Mouse (Mus musculus) lung, embryonic 14.5 days (tissue): ENCODE results near the gene Htr1b. TPM values are rescaled to one million over a fixed set of nuclear protein-coding genes. Genes with fewer than 3 reads are reported as not detected.

ENCODE experiments used
- ATAC-seq: fragments of 200-750 bp; cut with Nextera tagmentation; 2 replicates; pipeline ENCODE4 v1.8.0; 2017; ENCODE audit warnings: mild to moderate bottlenecking, moderate TSS enrichment, moderate library complexity; ENCODE audit not compliant: insufficient read depth
- DNase-seq: peaks from one replicate; pipeline ENCODE4 v3.0.0-alpha.2; 2015
- H3K27ac ChIP-seq: fragments of 300-500 bp; sonication (generic); 2 replicates; pipeline ENCODE4 v1.5.1; 2014; ENCODE audit warnings: low read depth, mild to moderate bottlenecking, moderate library complexity
- H3K27me3 ChIP-seq: fragments of 300-500 bp; sonication (generic); 2 replicates; pipeline ENCODE4 v1.6.1; 2014; ENCODE audit warnings: low read length, control low read depth; ENCODE audit not compliant: insufficient read depth
- H3K36me3 ChIP-seq: fragments of 300-500 bp; sonication (generic); 2 replicates; pipeline ENCODE4 v1.6.1; 2014; ENCODE audit warnings: control low read depth; ENCODE audit not compliant: insufficient read depth
- H3K4me1 ChIP-seq: fragments of 300-500 bp; sonication (generic); 2 replicates; pipeline ENCODE4 v1.6.1; 2014; ENCODE audit warnings: antibody characterized with exemption, control low read depth; ENCODE audit not compliant: insufficient read depth
- H3K4me2 ChIP-seq: fragments of 300-500 bp; sonication (generic); 2 replicates; pipeline ENCODE4 v1.6.1; 2014; ENCODE audit warnings: mild to moderate bottlenecking
- H3K4me3 ChIP-seq: fragments of 300-500 bp; sonication (generic); 2 replicates; pipeline ENCODE4 v1.5.1; 2014; ENCODE audit warnings: low read depth, low read length
- H3K9ac ChIP-seq: fragments of 300-500 bp; sonication (generic); 2 replicates; pipeline ENCODE4 v1.6.1; 2014
- H3K9me3 ChIP-seq: fragments of 300-500 bp; sonication (generic); 2 replicates; pipeline ENCODE4 v1.6.1; 2016; ENCODE audit warnings: low read depth, low read length, control low read depth
- CTCF ChIP-seq: IDR thresholded peaks from 2 replicates; pipeline ENCODE4 v1.5.1; 2016; ENCODE audit warnings: antibody characterized with exemption, low read depth
- WGBS: fragments of 180-500 bp; shearing (Covaris S2); extraction: QIAGEN DNeasy Blood & Tissue Kit; methylation state at CpG from one replicate; pipeline ENCODE4 v1.1.7; 2014; 5-methylcytosine and 5-hydroxymethylcytosine counted together
- polyA plus RNA-seq: library from polyadenylated mRNA; unstranded; fragments of >200 nt; fragmentation: Nextera tagmentation; extraction: Ambion mirVana; gene quantifications from 2 replicates; pipeline ENCODE4 v1.2.1, GENCODE M21; 2014

Htr1b gene
- polyA plus RNA-seq, 1 experiment from 2014 or later = 0.16 TPM

GRCm38 (mm10) chr9:81631581-81632091 is 2.0 kb downstream of the Htr1b start:
- no peaks in the 10 kb centered on the region for H3K9me3 ChIP-seq
- no peak overlapping the region for H3K27ac ChIP-seq
- TF ChIP-seq CTCF = peak; percentile 40
- H3K27me3 ChIP-seq = peaks cover 29% of the 10 kb centered on the region
- peak overlapping the region; percentile 52; the same call in 1 of the 2 replicates for H3K9ac ChIP-seq
- no peak; the same call in 1 of the 2 replicates for ATAC-seq
- peak; percentile 62 for DNase-seq
- peak overlapping the region; percentile 60 for H3K4me3 ChIP-seq
- H3K36me3 ChIP-seq = no peaks in the 10 kb centered on the region
- 4% methylated on average over 27 of the region's 27 CpGs for WGBS
- H3K4me2 ChIP-seq = peak overlapping the region; percentile 100
- no peaks in the 10 kb centered on the region; the same call in 1 of the 2 replicates for H3K4me1 ChIP-seq

DNA sequence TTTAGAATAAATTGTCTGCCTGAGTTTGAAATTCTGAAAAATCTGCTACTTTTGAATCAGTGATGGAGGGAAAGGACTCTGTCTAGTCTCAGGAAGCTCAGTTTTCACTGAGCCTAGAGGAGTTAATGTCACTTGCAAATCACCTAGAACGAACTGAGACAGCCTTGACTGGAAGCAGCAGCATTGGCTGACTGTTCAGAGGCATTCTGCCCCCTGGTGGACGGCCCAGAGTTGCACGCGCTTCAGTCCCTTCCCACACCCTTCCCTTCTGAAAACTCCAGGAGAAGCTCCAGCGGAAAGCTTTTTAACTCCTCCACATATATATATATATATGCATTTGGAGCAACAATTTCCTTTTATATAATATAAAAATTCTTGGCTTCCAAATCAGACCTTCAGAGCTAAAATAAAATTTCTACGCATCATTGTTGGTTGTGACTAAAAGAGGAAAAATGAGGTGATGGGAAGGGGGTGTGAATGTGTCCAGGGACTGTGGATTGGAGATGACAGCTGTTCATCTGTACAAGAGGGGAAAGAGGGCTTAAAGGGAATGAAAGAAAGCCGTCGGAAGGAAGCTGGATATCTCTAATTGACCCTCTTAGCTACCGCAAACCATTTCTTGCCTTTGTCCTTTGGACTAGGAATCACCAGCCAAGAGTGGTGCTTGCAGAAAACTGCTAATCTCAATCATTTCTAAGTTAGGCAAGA is 6.6 kb downstream of the Htr1b start:
- TF ChIP-seq CTCF = peak; percentile 89
- WGBS = 21% methylated on average over 9 of the region's 9 CpGs
- H3K27ac ChIP-seq = no peak overlapping the region
- H3K4me3 ChIP-seq = no peak overlapping the region
- ATAC-seq (peak; percentile 79; the same call in 1 of the 2 replicates), DNase-seq (peak; percentile 91)
- peaks cover 4% of the 10 kb centered on the region for H3K27me3 ChIP-seq
- H3K36me3 ChIP-seq = no peaks in the 10 kb centered on the region
- no peaks in the 10 kb centered on the region for H3K9me3 ChIP-seq
- H3K4me2 ChIP-seq = no peak overlapping the region
- H3K4me1 ChIP-seq = no peaks in the 10 kb centered on the region; the same call in 1 of the 2 replicates
- H3K9ac ChIP-seq = no peak overlapping the region

DNA sequence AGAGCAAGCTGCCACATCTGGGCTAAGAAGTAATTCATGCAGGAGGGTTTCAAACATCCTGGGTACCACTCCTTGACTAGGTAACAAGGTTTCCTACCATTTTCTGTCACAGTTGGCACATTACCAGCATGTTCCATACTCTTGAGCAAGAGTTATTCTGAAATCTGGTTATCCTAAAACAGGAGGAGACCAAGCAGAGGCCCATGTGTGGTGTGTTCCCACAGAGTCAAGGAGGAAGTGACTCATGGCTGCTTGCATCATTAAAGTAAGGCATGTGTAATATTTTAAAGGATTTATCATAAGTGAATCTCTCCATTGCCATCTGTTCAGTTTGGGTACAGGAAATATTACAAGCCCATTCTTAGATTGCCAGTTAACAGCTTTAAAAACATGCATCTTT is 7.7 kb downstream of the Htr1b start:
- no peaks in the 10 kb centered on the region for H3K27me3 ChIP-seq
- H3K4me2 ChIP-seq = no peak overlapping the region
- H3K9ac ChIP-seq = no peak overlapping the region
- H3K36me3 ChIP-seq = no peaks in the 10 kb centered on the region
- no peaks in the 10 kb centered on the region for H3K4me1 ChIP-seq
- H3K27ac ChIP-seq = no peak overlapping the region
- no peak for DNase-seq
- no peak for ATAC-seq
- H3K4me3 ChIP-seq = no peak overlapping the region
- H3K9me3 ChIP-seq = no peaks in the 10 kb centered on the region
- TF ChIP-seq CTCF = no peak

- H3K4me3 ChIP-seq = no peak overlapping the region
- 64% methylated on average over 5 of the region's 5 CpGs for WGBS
- H3K27ac ChIP-seq = no peak overlapping the region
- ATAC-seq (no peak), DNase-seq (no peak)
- no peaks in the 10 kb centered on the region for H3K27me3 ChIP-seq
- H3K4me2 ChIP-seq = no peak overlapping the region
- no peak overlapping the region for H3K9ac ChIP-seq
- H3K9me3 ChIP-seq = no peaks in the 10 kb centered on the region
- no peak for TF ChIP-seq CTCF
- H3K36me3 ChIP-seq = no peaks in the 10 kb centered on the region
- no peaks in the 10 kb centered on the region for H3K4me1 ChIP-seq
Observed at GRCm38 (mm10) chr9:81622873-81623272, 10.8 kb downstream of the Htr1b start.

GRCm38 (mm10) chr9:81611022-81611421 is 22.6 kb downstream of the Htr1b start:
- no peak for ATAC-seq
- WGBS = 71% methylated on average over 4 of the region's 4 CpGs

More at GRCm38 (mm10) chr9:81611022-81611421, 22.6 kb downstream of the Htr1b start:
- H3K9ac ChIP-seq = no peak overlapping the region
- no peak overlapping the region for H3K27ac ChIP-seq
- H3K36me3 ChIP-seq = no peaks in the 10 kb centered on the region
- H3K9me3 ChIP-seq = no peaks in the 10 kb centered on the region
- H3K4me3 ChIP-seq = no peak overlapping the region
- no peak for TF ChIP-seq CTCF
- H3K4me2 ChIP-seq = no peak overlapping the region
- no peak for DNase-seq
- no peaks in the 10 kb centered on the region for H3K4me1 ChIP-seq
- H3K27me3 ChIP-seq = no peaks in the 10 kb centered on the region

Other genes with a start within 250 kb of the Htr1b start
- 0.78 and 0.86 TPM in 2 replicates for gene Mei4, start 229.8 kb upstream of the Htr1b start, polyA plus RNA-seq